Mouse (Mus musculus) ES-Bruce4 (cell line): ENCODE data around the gene Igfbp6.

Experiments
- CTCF ChIP-seq: IDR thresholded peaks from one replicate; pipeline ENCODE4 v1.8.1; 2011; ENCODE audit warnings: low read depth, low read length
- EP300 ChIP-seq: IDR thresholded peaks from 2 replicates; pipeline ENCODE4 v1.6.1; 2011; ENCODE audit warnings: low read depth, low read length; ENCODE audit not compliant: insufficient read depth

DNA sequence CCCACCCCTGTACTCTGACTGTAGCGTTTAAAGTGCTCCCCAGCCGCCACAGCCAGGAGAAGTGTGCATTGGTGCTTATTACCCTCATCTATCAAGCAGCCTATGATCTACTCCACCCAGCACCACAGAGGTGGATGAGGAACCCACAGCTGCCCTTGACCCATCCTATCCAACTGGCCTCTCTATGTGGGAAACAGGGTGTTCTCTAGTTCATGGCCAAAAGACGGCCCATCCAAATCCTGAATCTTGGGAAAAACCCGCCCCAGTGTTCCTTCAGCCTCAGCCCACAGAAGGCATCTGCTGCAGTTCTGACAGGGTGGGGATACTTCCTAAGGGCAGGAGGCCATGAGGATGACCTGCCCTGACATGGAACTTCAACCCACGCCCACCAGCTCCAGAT lies 23.6 kb upstream of the Igfbp6 start:
- TF ChIP-seq EP300 (no peak), CTCF (no peak)
